Comparison of ENCODE assay signal across 7 mouse cellular contexts in genomic region chr11:74723357-74724234, GRCm38 (mm10). TPM values are rescaled to one million over a fixed set of nuclear protein-coding genes. Genes with fewer than 3 reads are reported as not detected.
A peak's percentile ranks its signal among the peaks of the same experiment; 100 is the strongest.
DNase-seq lines count a peak whose midpoint lies in the region; ATAC-seq lines count a peak whose summit lies in the region.

No protein-coding gene starts in this region.

- peak overlapping the region; percentile 75 for H3K4me2 ChIP-seq in intestine, embryonic 15.5 days (replicated peaks)

- H3K9ac ChIP-seq in intestine, embryonic 15.5 days: peak overlapping the region; percentile 100

- peak; percentile 88 for ATAC-seq in intestine, embryonic 15.5 days

- WGBS in intestine, embryonic 15.5 days: under 1% methylated on average over 63 of the region's 75 CpGs
- under 1% methylated on average over 49 of the region's 75 CpGs for WGBS in midbrain, embryonic 10.5 days

- no peaks in the 10 kb centered on the region for H3K27me3 ChIP-seq in intestine, embryonic 15.5 days (replicated peaks)
- H3K27me3 ChIP-seq in midbrain, embryonic 10.5 days (ENCODE audit: low read depth, poor library complexity, severe bottlenecking): no peaks in the 10 kb centered on the region

- peak; percentile 89 to 97 for DNase-seq in adrenal gland, adult (ENCODE audit: inconsistent age in 2 of 2, low spot score in 1 of 2)
- peak; percentile 89 for DNase-seq in embryo, embryonic 10.5 days (ENCODE audit: low spot score)
- DNase-seq in gastrocnemius, postnatal 25 days: peak; percentile 83
- peak; percentile 80 to 83 for DNase-seq in left cerebral cortex, postnatal 25 days (ENCODE audit: low spot score in 2 of 2)
- peak; percentile 90 for DNase-seq in midbrain, embryonic 10.5 days (ENCODE audit: low spot score)
- peak; percentile 89 for DNase-seq in right cerebral cortex, postnatal 4 days

- H3K9me3 ChIP-seq in intestine, embryonic 15.5 days: no peaks in the 10 kb centered on the region
- H3K9me3 ChIP-seq in midbrain, embryonic 10.5 days (replicated peaks): no peaks in the 10 kb centered on the region

- no peaks in the 10 kb centered on the region for H3K36me3 ChIP-seq in intestine, embryonic 15.5 days
- H3K36me3 ChIP-seq in midbrain, embryonic 10.5 days: no peaks in the 10 kb centered on the region

- peak overlapping the region; percentile 99 for H3K27ac ChIP-seq in intestine, embryonic 15.5 days
- peak overlapping the region; percentile 100 for H3K27ac ChIP-seq in midbrain, embryonic 10.5 days (replicated peaks)

- H3K4me3 ChIP-seq in intestine, embryonic 15.5 days (replicated peaks): peak overlapping the region; percentile 97
- peak overlapping the region; percentile 100 for H3K4me3 ChIP-seq in midbrain, embryonic 10.5 days

- H3K4me1 ChIP-seq in intestine, embryonic 15.5 days (replicated peaks): peaks cover 4% of the 10 kb centered on the region; the same call in 1 of the 2 replicates
- peaks cover 37% of the 10 kb centered on the region for H3K4me1 ChIP-seq in midbrain, embryonic 10.5 days

- intact Hi-C loops in left cerebral cortex, postnatal 25 days (cut with DNase I): loop anchor here (5.0 kb wide), 3 partner anchors 49 to 109 kb away; partner anchors contain the start of genes Mettl16 and Mnt

RNA-seq across cellular contexts. Expression of gene Pafah1b1, which starts 0.9 kb away (rescaled TPM):
- total RNA-seq in gastrocnemius, postnatal 25 days (2021): 100 to 1,000 TPM in 1 of 2 experiments, 10 to 100 TPM in 1; 96.4 to 101 TPM
- 40.0 and 55.8 TPM in 2 replicates for polyA plus RNA-seq in intestine, embryonic 15.5 days (2015; fragmentation: Nextera tagmentation; extraction: Ambion mirVana)
- 100 to 1,000 TPM; 403 to 445 TPM for total RNA-seq in left cerebral cortex, postnatal 25 days (2021)
- polyA plus RNA-seq in midbrain, embryonic 10.5 days (2016; fragmentation: Nextera tagmentation; extraction: Ambion mirVana): 53.0 and 56.1 TPM in 2 replicates

RNA-seq across cellular contexts. Expression of gene Mettl16, which starts 47.0 kb away (rescaled TPM):
- 10 to 100 TPM in 1 of 2 experiments, 1 to 10 TPM in 1; 8.4 to 10.9 TPM for total RNA-seq in gastrocnemius, postnatal 25 days (2021)
- 43.0 and 45.8 TPM in 2 replicates for polyA plus RNA-seq in intestine, embryonic 15.5 days (2015; fragmentation: Nextera tagmentation; extraction: Ambion mirVana)
- total RNA-seq in left cerebral cortex, postnatal 25 days (2021): 10 to 100 TPM; 27.7 to 30.3 TPM
- 63.3 and 71.6 TPM in 2 replicates for polyA plus RNA-seq in midbrain, embryonic 10.5 days (2016; fragmentation: Nextera tagmentation; extraction: Ambion mirVana)

Comparison
In these comparisons a context has a peak if more than half of its experiments do, and no peak if none do; other contexts are left out.
1. Peak in every context shown above with its lines: DNase-seq, ATAC-seq, H3K4me3 ChIP-seq and H3K27ac ChIP-seq.